Mouse (Mus musculus) lung, postnatal 0 days (tissue): ENCODE data around the gene Sdr16c6.

Experiments used
- CTCF ChIP-seq: IDR thresholded peaks from 2 replicates; pipeline ENCODE4 v1.5.1; 2016; ENCODE audit warnings: antibody characterized with exemption, mild to moderate bottlenecking
- EP300 ChIP-seq: IDR thresholded peaks from 2 replicates; pipeline ENCODE4 v1.6.1; 2016; ENCODE audit warnings: antibody characterized with exemption, mild to moderate bottlenecking, control low read depth

DNA sequence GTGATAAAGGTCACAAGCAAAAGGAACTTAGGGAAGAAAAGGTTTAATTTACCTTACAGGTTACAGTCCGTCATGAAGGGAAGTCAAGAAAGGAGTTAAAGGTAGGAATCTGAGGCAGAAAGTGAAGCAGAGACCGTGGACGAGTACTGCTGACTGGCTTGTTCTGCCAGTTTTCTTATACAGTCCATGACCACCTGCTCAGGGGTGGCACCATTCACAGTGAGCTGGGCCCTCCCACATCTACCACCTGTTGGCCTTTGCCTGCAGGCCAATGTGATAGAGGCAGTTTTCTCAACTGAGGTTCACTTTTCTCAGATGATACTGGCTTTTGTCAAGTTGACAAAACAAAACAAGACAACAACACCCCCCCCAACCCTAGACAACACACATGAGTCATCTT, at the start of gene Sdr16c6:
- no peak for TF ChIP-seq CTCF
- TF ChIP-seq EP300: no peak
